Mouse (Mus musculus) lung, postnatal 0 days (tissue): ENCODE results near the gene Barx1. TPM values are rescaled to one million over a fixed set of nuclear protein-coding genes. Genes with fewer than 3 reads are reported as not detected.

Experiments
- ATAC-seq: fragments of 200-750 bp; cut with Nextera tagmentation; 2 replicates; pipeline ENCODE4 v1.8.0; 2017; ENCODE audit warnings: moderate library complexity
- DNase-seq: peaks from one replicate; pipeline ENCODE4 v3.0.0-alpha.2; 2016; ENCODE audit warnings: low spot score
- H3K27ac ChIP-seq: fragments of 300-500 bp; sonication (generic); 2 replicates; pipeline ENCODE4 v1.5.1; 2014; ENCODE audit warnings: antibody characterized with exemption, mild to moderate bottlenecking, low read length, mixed read lengths
- H3K27me3 ChIP-seq: fragments of 300-500 bp; sonication (generic); replicated peaks from 2 replicates; pipeline ENCODE4 v1.6.1; 2014; ENCODE audit warnings: low read length, mixed read lengths; ENCODE audit not compliant: insufficient read depth
- H3K36me3 ChIP-seq: fragments of 300-500 bp; sonication (generic); 2 replicates; pipeline ENCODE4 v1.6.1; 2014; ENCODE audit warnings: low read length, mixed read lengths; ENCODE audit not compliant: insufficient read depth
- H3K4me1 ChIP-seq: fragments of 300-500 bp; sonication (generic); 2 replicates; pipeline ENCODE4 v1.6.1; 2014; ENCODE audit warnings: antibody characterized with exemption, low read depth, low read length, mixed read lengths; ENCODE audit not compliant: insufficient read depth
- H3K4me2 ChIP-seq: fragments of 300-500 bp; sonication (generic); replicated peaks from 2 replicates; pipeline ENCODE4 v1.6.1; 2014; ENCODE audit warnings: low read depth, mild to moderate bottlenecking, low read length, moderate library complexity, mixed read lengths
- H3K4me3 ChIP-seq: fragments of 300-500 bp; sonication (generic); 2 replicates; pipeline ENCODE4 v1.5.1; 2014; ENCODE audit warnings: low read depth, low read length
- H3K9ac ChIP-seq: fragments of 300-500 bp; sonication (generic); replicated peaks from 2 replicates; pipeline ENCODE4 v1.6.1; 2014; ENCODE audit warnings: low read depth, mild to moderate bottlenecking
- H3K9me3 ChIP-seq: fragments of 300-500 bp; sonication (generic); 2 replicates; pipeline ENCODE4 v1.6.1; 2016; ENCODE audit warnings: low read length, mixed read lengths
- CTCF ChIP-seq: IDR thresholded peaks from 2 replicates; pipeline ENCODE4 v1.5.1; 2016; ENCODE audit warnings: antibody characterized with exemption, mild to moderate bottlenecking
- EP300 ChIP-seq: IDR thresholded peaks from 2 replicates; pipeline ENCODE4 v1.6.1; 2016; ENCODE audit warnings: antibody characterized with exemption, mild to moderate bottlenecking, control low read depth
- WGBS: fragments of 180-500 bp; shearing (Covaris S2); extraction: QIAGEN DNeasy Blood & Tissue Kit; methylation state at CpG from one replicate; pipeline ENCODE4 v1.1.7; 2014; 5-methylcytosine and 5-hydroxymethylcytosine counted together
- polyA plus RNA-seq: library from polyadenylated mRNA; unstranded; fragments of >200 nt; fragmentation: Nextera tagmentation; extraction: Ambion mirVana; gene quantifications from 2 replicates; pipeline ENCODE4 v1.2.1, GENCODE M21; 2015

Gene Barx1
- polyA plus RNA-seq, 1 experiment from 2014 or later, result not detected

GRCm38 (mm10) chr13:48706385-48706951 lies 43.7 kb downstream of the Barx1 start:
- H3K4me1 ChIP-seq, result no peaks in the 10 kb centered on the region
- no peak overlapping the region for H3K9ac ChIP-seq

GRCm38 (mm10) chr13:48712675-48713074 lies 49.9 kb downstream of the Barx1 start:
- H3K4me3 ChIP-seq, result no peak overlapping the region
- DNase-seq, result no peak
- H3K27ac ChIP-seq, result no peak overlapping the region
- H3K4me1 ChIP-seq, result no peaks in the 10 kb centered on the region
- H3K36me3 ChIP-seq, result no peaks in the 10 kb centered on the region
- TF ChIP-seq CTCF (no peak), EP300 (no peak)
- H3K27me3 ChIP-seq, result no peaks in the 10 kb centered on the region
- ATAC-seq, result no peak
- no peak overlapping the region for H3K4me2 ChIP-seq
- WGBS, result 44% methylated on average over 2 of the region's 2 CpGs
- no peaks in the 10 kb centered on the region for H3K9me3 ChIP-seq
- H3K9ac ChIP-seq, result no peak overlapping the region

More at GRCm38 (mm10) chr13:48706385-48706951, 43.7 kb downstream of the Barx1 start:
- TF ChIP-seq CTCF (no peak), EP300 (no peak)
- Histone ChIP-seq H3K9me3 (no peaks in the 10 kb centered on the region), H3K27ac (no peak overlapping the region), H3K36me3 (no peaks in the 10 kb centered on the region), H3K4me3 (peak overlapping the region; percentile 24), H3K4me2 (peak overlapping the region; percentile 52), H3K27me3 (0 out of 2 replicates have a peak, but pooled peaks cover 3% of the 10 kb centered on the region)
- 2% methylated on average over 21 of the region's 21 CpGs for WGBS
- DNase-seq (no peak), ATAC-seq (no peak)

GRCm38 (mm10) chr13:48716075-48716474 lies 53.3 kb downstream of the Barx1 start:
- Histone ChIP-seq H3K9me3 (peaks cover 4% of the 10 kb centered on the region; the same call in 1 of the 2 replicates), H3K9ac (no peak overlapping the region), H3K4me2 (no peak overlapping the region), H3K4me1 (no peaks in the 10 kb centered on the region), H3K27ac (no peak overlapping the region), H3K4me3 (no peak overlapping the region), H3K36me3 (no peaks in the 10 kb centered on the region), H3K27me3 (no peaks in the 10 kb centered on the region)
- TF ChIP-seq EP300 (no peak), CTCF (peak; percentile 54)
- DNase-seq, result no peak
- no peak for ATAC-seq
- 46% methylated on average over 4 of the region's 4 CpGs for WGBS

Other genes starting within 250 kb of the Barx1 start
- 1.3 and 1.6 TPM in 2 replicates for gene Zfp169, start 149.5 kb upstream of the Barx1 start, polyA plus RNA-seq
- gene A830005F24Rik, start 149.4 kb upstream of the Barx1 start, polyA plus RNA-seq, result 0.41 TPM in 1 of 2 replicates, not detected in the other
- gene Ptpdc1, start 37.3 kb upstream of the Barx1 start, polyA plus RNA-seq, result 6.2 and 6.3 TPM in 2 replicates
- gene Phf2, start 208.1 kb downstream of the Barx1 start, polyA plus RNA-seq, result 5.5 and 5.6 TPM in 2 replicates